Mouse (Mus musculus): Measurements from ENCODE around the gene Camk1d.

- TF ChIP-seq GATA1 (IDR thresholded peaks at IDR 0.05; ENCODE audit: borderline replicate concordance, low read length): no peak
- TF ChIP-seq FLI1 (IDR thresholded peaks at IDR 0.05; ENCODE audit: low read length): no peak
Measured at GRCm38 (mm10) chr2:5487344-5487743, 227.0 kb downstream of the Camk1d start.
